Mouse (Mus musculus) gastrocnemius, postnatal 14 days (tissue): Measurements from ENCODE around the gene Ddx39. TPM values are rescaled to one million over a fixed set of nuclear protein-coding genes. Genes with fewer than 3 reads are reported as not detected.

Experiments used
- DNase-seq: peaks from one replicate; pipeline ENCODE4 v3.0.0; 2021; ENCODE audit warnings: mixed read lengths
- intact Hi-C: fragments of 180-260 bp; cut with DNase I; formaldehyde crosslinking; loops from one replicate; pipeline ENCODE4 v1.15.1; 2025; ENCODE audit warnings: low total_unique reads
- microRNA-seq, 2 experiments: library from miRNA; unstranded; fragments of <30 nt; microRNA quantifications; one replicate each; pipeline ENCODE4 v1.2.0; 2021
- total RNA-seq, 2 experiments: library from RNA; stranded (reverse); gene quantifications; 2 replicates each; pipeline ENCODE4 v1.2.3; 2021

Gene Ddx39
- total RNA-seq, 2 experiments from 2014 or later: 11.0 to 14.7 TPM

DNA sequence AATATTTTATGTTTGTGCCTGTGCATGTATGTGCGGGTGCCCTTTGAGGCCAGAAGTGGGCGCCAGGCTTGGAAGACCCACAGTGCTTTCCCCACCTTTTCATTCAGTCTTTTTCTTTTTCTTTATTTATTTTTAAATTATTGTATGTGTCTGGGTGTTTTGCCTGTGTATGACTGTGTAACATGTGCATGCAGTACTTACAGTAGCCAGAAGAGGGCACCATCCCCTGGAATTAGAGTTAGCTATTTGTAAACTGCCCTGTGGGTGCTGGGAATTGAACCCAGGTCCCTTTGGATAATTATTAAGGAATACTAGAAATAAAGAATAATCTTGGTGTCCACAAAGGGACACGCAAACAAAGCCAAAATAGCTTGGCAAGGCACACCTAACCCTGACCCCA lies 41.3 kb downstream of the Ddx39 start:
- intact Hi-C loops: no loop called here
- no peak for DNase-seq

DNA sequence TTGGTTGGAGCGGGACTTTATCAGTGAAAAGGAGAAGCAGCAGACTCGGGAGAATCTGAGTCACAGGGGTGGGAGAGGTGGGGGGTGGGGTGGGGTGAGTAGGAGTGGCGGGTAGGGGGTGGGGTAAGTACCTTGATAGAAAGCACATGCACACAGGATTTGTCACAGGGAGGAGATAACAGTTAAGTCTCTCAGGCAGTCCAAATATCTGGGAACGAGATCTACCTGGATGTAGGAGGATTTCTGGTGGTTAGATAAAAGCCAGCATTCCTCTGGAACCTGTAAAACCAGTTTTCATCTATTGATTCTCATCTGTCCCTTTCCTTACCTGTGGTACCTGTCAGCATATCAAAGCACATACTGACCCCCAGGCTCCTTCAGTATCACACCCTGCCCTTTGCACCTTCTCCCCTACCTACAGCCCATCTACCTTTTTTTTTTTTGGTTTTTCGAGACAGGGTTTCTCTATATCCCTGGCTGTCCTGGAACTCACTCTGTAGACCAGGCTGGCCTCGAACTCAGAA lies 42.2 kb downstream of the Ddx39 start:
- intact Hi-C loops: no loop called here
- no peak for DNase-seq

DNA sequence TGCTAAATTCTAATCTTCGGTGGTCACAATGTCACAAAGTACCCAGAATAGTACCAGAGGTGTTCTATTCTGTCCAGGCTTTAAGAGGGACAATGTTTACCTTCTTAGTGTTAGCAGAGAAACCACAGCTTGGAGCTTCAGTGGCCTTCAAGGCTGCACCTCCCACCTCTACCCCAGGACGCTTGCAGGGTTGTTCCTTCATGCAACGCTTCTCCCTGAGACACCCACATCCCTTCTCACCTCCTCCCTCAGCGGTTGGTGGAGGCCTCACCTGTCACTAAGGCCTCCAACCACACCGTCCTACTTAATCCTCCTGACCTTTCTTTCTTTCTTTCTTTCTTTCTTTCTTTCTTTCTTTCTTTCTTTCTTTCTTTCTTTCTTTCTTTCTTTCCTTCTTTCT lies 43.3 kb downstream of the Ddx39 start:
- intact Hi-C loops: no loop called here
- no peak for DNase-seq

DNA sequence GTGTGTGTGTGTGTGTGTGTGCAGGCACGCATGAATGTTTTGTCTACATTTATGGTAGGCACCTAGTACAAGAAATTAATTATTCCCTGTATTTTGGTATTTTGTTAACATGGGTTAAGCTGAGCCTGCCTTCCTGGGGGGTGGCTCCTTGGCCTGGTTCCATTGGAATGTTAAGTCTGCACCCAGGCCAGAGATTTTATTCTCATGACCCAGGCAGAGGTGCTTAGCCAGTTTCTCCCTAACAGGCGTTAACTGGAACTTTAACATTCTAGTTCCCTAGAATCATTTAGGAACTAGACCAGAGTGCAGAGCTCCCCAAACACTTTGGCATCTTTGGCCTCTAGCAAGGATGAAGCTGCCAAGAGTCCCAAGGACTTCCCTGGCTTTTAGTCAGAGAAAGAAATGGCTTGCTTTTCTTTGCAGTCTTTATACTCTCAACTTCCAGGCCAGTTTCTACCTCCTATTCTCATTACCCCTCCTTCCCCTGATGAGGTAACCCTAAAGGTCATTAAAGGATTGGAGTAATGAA lies 44.3 kb downstream of the Ddx39 start:
- no peak for DNase-seq
- intact Hi-C loops: no loop called here

DNA sequence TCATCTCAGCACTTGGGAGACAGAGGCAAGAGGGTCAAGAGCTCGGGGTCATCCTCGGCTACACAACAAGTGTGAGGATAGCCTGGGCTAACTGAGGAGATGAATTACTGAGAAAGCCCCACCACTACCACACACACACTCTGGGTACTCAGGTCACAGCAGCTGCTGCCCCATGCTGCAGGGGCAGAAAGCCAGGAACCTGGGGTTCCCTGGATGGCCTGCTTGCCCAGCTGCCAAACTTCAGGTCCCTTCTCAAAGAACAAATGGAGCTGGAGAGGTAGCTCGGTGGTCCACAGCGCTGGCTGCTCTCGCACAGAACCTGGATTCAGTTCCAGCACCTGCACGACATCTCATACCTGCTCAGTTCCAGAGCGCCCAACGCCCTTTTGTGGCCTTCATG lies 49.1 kb downstream of the Ddx39 start:
- DNase-seq: no peak
- intact Hi-C loops: no loop called here

DNA sequence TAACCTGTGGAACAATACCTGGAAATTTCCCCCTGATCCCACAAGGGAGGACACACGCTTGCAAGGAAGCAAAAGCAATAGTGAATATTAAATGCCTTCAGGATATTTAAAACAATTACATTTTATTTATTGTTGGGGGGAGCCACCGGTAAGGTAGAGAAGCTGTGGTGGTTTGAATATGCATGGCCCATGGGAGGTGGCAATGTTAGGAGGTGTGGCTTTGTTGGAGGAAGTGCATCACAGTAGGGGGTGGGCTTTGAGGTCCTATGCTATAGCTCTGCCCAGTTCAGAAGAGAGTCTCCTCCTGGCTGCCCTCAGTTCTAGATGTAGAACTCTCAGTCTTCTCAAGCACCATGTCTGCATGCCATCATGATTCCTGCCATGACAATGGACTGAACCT lies 49.7 kb downstream of the Ddx39 start:
- intact Hi-C loops: no loop called here
- no peak for DNase-seq

DNA sequence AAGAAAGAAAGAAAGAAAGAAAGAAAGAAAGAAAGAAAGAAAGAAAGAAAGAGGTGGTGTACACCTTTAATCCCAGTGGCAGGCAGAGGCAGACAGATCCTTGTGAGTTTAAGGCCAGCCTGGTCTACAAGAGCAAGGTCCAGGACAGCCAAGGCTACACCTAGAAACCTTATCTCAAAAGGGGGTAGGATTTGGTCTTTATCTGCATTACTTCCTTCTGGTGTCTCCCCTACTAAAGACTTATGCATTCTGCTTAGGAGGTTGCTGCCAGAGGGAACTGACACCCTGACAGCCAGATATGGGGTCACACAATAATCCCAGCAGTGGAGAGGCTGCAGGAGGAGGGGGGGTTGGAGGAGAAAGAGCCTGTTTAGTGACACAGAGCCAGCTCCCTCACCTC lies 50.7 kb downstream of the Ddx39 start:
- intact Hi-C loops: no loop called here

DNA sequence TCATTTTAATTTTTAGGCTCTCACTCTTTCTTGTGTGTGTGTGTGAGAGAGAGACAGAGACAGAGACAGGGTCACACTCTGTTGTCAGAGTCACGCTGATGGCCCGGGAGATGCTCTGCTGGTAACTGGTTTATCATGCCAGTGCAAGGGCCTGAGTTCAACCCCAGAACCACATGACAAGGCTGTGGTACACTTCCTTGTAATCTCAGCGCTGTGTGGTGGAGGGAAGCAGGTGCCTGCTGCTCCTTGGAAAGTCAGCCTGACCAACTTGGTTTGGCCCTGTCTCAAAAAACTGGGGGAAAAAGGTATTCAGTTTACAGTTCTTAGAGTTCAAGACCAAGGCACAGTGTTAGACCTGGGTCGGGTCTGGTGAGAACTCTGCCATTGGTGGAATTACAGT lies 52.5 kb downstream of the Ddx39 start:
- intact Hi-C loops: no loop called here

More for the DNA sequence above, 50.7 kb downstream of the Ddx39 start:
- no peak for DNase-seq

DNA sequence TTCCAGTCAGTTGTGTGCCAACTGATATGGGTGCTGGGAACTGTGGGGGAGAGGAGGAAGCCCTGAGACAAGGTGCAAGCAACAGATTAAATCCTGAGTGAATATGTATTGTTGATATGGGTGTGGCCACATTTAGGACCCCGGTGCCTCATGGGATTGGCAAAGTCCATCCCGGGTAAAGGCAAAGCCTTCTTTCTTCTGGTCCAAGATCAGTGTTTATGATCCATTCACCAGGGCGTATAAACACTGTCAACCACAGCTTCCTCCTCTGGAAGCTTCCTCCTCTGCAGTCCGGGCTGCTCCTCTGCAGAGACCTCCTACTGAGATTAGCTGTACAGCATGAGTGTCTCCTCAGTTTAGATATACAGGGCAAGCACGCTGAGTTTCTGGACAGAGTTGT lies 53.5 kb downstream of the Ddx39 start:
- DNase-seq: no peak

More for the DNA sequence above, 52.5 kb downstream of the Ddx39 start:
- no peak for DNase-seq

DNA sequence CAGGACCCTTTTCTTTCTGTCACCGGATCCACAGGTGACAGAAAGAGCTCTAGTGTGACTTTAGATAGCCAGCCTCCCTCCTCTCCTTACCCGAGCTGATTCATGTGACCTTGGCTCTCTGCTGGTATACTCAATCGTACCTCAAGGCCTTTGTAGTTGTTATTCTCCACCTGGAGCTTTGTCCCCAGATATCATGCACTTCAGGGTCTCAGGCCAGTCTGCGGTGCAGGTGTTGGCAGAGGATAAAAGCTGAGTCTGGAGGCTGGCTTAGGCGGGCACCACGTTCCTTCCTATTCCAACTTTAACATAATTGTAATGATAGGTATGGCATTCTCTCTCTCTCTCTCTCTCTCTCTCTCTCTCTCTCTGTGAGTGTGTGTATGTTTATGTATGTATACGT lies 54.7 kb downstream of the Ddx39 start:
- intact Hi-C loops: no loop called here
- DNase-seq: no peak

More for the DNA sequence above, 53.5 kb downstream of the Ddx39 start:
- intact Hi-C loops: no loop called here

DNA sequence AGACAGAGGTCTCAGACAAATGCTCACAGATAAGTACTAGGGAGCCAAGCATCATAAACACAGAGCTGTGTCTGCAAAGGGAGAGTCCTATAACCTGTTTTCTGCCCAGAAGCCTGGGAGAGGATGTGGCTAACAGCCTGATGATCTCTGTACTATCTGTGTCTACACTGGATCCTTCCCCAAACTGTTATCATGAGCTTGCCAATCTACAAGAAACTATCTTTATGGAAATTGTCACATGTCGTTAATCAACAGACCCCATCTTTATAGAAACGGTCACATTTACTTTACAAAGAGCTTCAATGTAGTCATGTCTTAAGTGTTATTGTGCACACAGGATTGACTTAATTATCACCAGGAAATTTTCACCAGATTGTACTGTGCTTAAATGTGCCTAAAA lies 55.7 kb downstream of the Ddx39 start:
- intact Hi-C loops: no loop called here

DNA sequence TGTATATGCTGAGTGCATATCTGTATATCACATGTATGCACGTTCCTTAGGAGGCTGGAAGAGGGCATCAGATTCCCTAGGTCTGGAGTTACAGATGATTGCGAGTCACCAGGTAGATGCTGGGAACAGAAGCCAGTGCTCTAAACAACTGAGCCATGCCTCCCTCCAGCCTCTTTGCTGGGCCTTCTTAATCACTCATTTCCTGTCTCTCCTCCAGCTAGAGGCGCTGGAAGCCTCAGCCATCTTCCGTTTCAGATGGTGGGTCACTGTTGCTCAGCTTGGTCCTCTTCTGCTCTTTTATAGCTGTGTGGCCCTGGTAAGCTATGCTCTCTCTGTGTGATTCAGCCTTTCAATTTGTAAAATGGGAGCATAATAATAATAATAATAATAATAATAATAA lies 56.8 kb downstream of the Ddx39 start:
- intact Hi-C loops: no loop called here
- no peak for DNase-seq

More for the DNA sequence above, 55.7 kb downstream of the Ddx39 start:
- no peak for DNase-seq

DNA sequence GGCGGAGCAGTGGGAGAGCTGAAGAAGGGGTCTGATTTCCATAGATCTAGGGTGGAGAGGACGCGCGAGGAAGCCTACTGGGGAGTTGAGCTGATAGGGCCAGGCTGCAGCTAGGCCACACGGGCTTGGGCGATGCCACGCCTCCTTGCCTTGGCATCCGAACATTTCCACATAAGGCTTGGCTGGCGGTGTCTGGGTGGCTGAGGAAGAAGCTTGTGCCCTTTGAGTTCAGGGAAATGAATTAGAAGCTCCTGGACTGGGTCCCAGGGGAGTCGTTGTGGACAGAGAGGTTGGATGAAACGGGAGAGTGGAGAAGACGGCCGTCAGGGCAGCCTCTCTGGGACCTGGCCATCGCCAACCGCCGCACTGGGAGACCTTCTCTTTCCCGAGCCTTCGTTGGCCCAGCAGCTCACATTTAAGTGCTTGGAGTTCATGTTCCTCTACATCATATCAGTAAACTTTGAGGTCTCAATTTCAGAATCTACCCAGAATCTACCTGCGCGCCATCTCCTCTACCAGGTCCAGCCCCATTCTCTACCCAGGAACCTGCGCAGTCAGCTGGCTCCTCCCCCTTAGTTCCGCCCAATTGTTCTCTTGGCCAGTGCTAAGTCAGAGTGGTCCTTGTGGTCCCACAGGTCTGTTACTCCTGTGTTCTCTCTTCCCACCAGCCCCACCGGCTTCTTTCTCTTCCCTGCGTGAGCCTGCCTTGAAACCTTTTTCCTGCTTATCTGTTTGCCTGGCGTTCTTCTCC lies 57.9 kb downstream of the Ddx39 start:
- intact Hi-C loops: no loop called here
- DNase-seq: peak; percentile 43

DNA sequence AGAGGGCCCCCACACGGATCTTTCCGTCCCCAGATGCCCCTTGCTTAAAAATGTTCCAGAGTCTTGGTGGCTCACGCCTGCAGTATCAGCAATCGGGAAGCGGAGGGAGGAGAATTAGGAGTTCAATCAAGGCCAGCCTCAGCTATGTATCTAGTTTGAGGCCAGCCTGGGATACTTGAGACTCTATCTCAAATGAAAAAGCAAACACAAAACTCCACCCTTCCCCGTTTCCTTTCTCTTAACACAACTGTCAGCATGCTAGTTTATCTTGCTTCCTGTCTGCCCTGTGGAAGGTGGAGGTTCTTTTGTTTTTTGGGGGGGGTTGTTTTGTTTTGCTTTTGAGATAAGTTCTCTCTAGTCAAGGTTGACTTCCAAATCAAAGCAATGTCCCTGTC lies 58.5 kb downstream of the Ddx39 start:
- intact Hi-C loops: no loop called here
- no peak for DNase-seq

DNA sequence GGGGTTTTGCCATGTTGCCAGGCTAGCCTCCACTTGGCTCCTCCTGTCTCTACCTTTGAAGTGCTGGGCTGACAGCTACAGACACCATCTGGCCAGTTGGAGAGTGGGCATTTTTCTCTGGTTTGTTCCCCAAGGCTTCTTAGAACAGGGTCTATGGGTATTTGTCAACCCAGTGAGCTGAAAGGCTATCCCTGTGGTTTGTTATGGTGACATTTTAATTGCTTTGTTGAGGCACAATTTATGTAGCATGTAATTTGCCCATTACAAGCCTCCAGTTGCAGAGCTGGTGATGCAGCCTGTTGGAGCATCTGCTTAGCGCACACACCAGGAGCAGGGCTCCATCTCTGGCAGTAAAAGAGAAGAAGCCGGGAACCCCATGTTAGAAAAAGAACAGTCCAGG lies 59.2 kb downstream of the Ddx39 start:
- no peak for DNase-seq
- intact Hi-C loops: no loop called here

Small RNA genes lying within 50 kb of the gene (microRNA-seq; reads per million reads assigned to microRNA genes)
- gene Mir1668: 0.32 to 1.0 reads per million in 2 experiments

Other genes with a start within 250 kb of the Ddx39 start
- not detected for gene Olfr370, start 179.4 kb upstream of the Ddx39 start, total RNA-seq
- gene Ndufb7, start 148.5 kb upstream of the Ddx39 start, total RNA-seq: 100 to 1,000 TPM; 439 to 462 TPM
- 100 to 1,000 TPM; 474 to 504 TPM for gene Tecr, start 107.2 kb upstream of the Ddx39 start, total RNA-seq
- 1 to 10 TPM; 7.0 to 7.4 TPM for gene Dnajb1, start 107.0 kb upstream of the Ddx39 start, total RNA-seq
- 10 to 100 TPM; 25.4 to 26.6 TPM for gene Gipc1, start 62.5 kb upstream of the Ddx39 start, total RNA-seq
- gene Ptger1, start 48.5 kb upstream of the Ddx39 start, total RNA-seq: under 1 TPM; 0.13 to 0.49 TPM
- 10 to 100 TPM; 52.5 to 52.6 TPM for gene Pkn1, start 16.0 kb upstream of the Ddx39 start, total RNA-seq
- gene Adgre5, start 26.1 kb downstream of the Ddx39 start, total RNA-seq: 10 to 100 TPM; 31.6 to 40.0 TPM
- gene Adgrl1, start 184.9 kb downstream of the Ddx39 start, total RNA-seq: 10 to 100 TPM; 16.2 to 17.2 TPM
- under 1 TPM; 0.11 to 0.14 TPM for gene Gm10644, start 240.0 kb downstream of the Ddx39 start, total RNA-seq
- 1 to 10 TPM; 2.0 to 3.1 TPM for gene Asf1b, start 240.3 kb downstream of the Ddx39 start, total RNA-seq